Mouse (Mus musculus): ENCODE results near the gene Camk2g.

GRCm38 (mm10) chr14:20768581-20768980 is 25.3 kb downstream of the Camk2g start:
- TF ChIP-seq CTCF (IDR thresholded peaks at IDR 0.05; ENCODE audit: borderline replicate concordance, insufficient read depth, low read depth, low read length) (no peak), POLR2A (IDR thresholded peaks at IDR 0.05; ENCODE audit: borderline replicate concordance, insufficient read depth, low read length) (no peak)
